Mouse (Mus musculus): ENCODE results near the gene Gm20521. TPM values are rescaled to one million over a fixed set of nuclear protein-coding genes. Genes with fewer than 3 reads are reported as not detected.

The Gm20521 gene
- polyA plus RNA-seq, 1 experiment from 2014 or later, result not detected

GRCm38 (mm10) chr14:54864313-54865036, 18.8 kb upstream of the Gm20521 start:
- H3K27ac ChIP-seq (replicated peaks; ENCODE audit: low read depth, low read length), result no peak overlapping the region
- ATAC-seq (replicated peaks; ENCODE audit: insufficient number of reproducible peaks, low FRiP score, low TSS enrichment, low read depth), result no peak; the same call in 1 of the 2 replicates

DNA sequence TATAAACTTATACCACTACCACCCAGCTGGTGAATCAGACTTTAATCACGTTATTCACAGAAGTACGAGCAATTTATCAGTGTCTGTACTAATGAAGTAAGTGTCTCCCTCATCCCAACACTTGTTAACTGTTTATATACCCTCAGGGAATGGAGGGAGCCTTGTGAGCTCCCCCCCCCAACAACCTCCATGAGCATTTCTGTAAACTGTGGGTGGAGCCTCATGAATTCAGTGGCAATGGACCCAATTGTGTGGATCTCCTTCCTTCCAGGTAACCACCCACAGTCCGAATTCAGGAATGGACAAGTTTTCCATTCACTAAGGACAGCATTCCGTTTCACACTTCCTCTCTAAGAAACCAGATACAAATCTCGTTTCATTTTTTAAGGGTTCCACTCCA, 17.6 kb upstream of the Gm20521 start:
- no peak overlapping the region for H3K27ac ChIP-seq (replicated peaks; ENCODE audit: low read depth, low read length)
- 88% methylated on average over 5 of the region's 5 CpGs for whole genome bisulfite sequencing
- no peak for DNase-seq (ENCODE audit: low spot score)

More at GRCm38 (mm10) chr14:54864313-54865036, 18.8 kb upstream of the Gm20521 start:
- peak overlapping the region; percentile 61 for H3K4me2 ChIP-seq (ENCODE audit: low read depth, low read length)
- no peak for DNase-seq (ENCODE audit: low spot score)
- no peaks in the 10 kb centered on the region for H3K9me3 ChIP-seq (replicated peaks; ENCODE audit: control insufficient read depth, low read length)
- no peaks in the 10 kb centered on the region for H3K4me1 ChIP-seq (ENCODE audit: control insufficient read depth, insufficient read depth, low read length)
- no peaks in the 10 kb centered on the region for H3K27me3 ChIP-seq (ENCODE audit: control insufficient read depth, insufficient read depth, low read length)
- peak overlapping the region; percentile 93 for H3K9ac ChIP-seq (replicated peaks; ENCODE audit: low read length)
- H3K36me3 ChIP-seq (replicated peaks; ENCODE audit: control insufficient read depth, insufficient read depth, low read depth, low read length), result no peaks in the 10 kb centered on the region
- WGBS, result 16% methylated on average over 21 of the region's 21 CpGs
- peak overlapping the region; percentile 81 for H3K4me3 ChIP-seq (ENCODE audit: low read depth, low read length)

DNA sequence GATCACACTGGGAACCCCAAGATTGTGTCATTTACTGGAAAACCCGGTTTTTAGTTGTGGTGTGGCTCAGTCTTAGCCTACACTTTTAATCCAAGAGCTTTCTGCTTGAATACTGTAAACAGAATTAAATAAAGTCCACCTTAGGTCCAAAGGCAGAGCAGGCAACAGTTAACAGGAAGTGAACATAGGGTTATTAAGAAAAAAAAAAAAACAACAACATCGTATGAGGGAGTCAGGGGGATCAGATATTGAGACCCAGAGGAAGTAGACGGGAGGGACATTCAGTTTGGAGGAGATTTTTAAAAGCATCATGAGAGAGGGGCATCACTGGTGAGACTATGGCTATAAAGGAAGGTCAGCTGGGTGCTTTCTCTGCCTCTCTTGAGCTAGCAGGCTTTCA, 17.0 kb upstream of the Gm20521 start:
- WGBS, result 50% methylated on average over 3 of the region's 3 CpGs
- H3K9ac ChIP-seq (replicated peaks; ENCODE audit: low read length), result no peak overlapping the region
- H3K27me3 ChIP-seq (ENCODE audit: control insufficient read depth, insufficient read depth, low read length), result no peaks in the 10 kb centered on the region
- no peak overlapping the region for H3K4me2 ChIP-seq (ENCODE audit: low read depth, low read length)
- no peak for DNase-seq (ENCODE audit: low spot score)
- H3K4me3 ChIP-seq (ENCODE audit: low read depth, low read length), result no peak overlapping the region
- H3K4me1 ChIP-seq (ENCODE audit: control insufficient read depth, insufficient read depth, low read length), result no peaks in the 10 kb centered on the region
- no peak for ATAC-seq (replicated peaks; ENCODE audit: insufficient number of reproducible peaks, low FRiP score, low TSS enrichment, low read depth)
- no peaks in the 10 kb centered on the region for H3K9me3 ChIP-seq (replicated peaks; ENCODE audit: control insufficient read depth, low read length)
- no peak overlapping the region for H3K27ac ChIP-seq (replicated peaks; ENCODE audit: low read depth, low read length)
- no peaks in the 10 kb centered on the region for H3K36me3 ChIP-seq (replicated peaks; ENCODE audit: control insufficient read depth, insufficient read depth, low read depth, low read length)

More for the DNA sequence above, 17.6 kb upstream of the Gm20521 start:
- H3K4me3 ChIP-seq (ENCODE audit: low read depth, low read length), result no peak overlapping the region
- no peak overlapping the region for H3K9ac ChIP-seq (replicated peaks; ENCODE audit: low read length)
- no peak for ATAC-seq (replicated peaks; ENCODE audit: insufficient number of reproducible peaks, low FRiP score, low TSS enrichment, low read depth)
- H3K36me3 ChIP-seq (replicated peaks; ENCODE audit: control insufficient read depth, insufficient read depth, low read depth, low read length), result no peaks in the 10 kb centered on the region
- H3K4me1 ChIP-seq (ENCODE audit: control insufficient read depth, insufficient read depth, low read length), result no peaks in the 10 kb centered on the region
- H3K9me3 ChIP-seq (replicated peaks; ENCODE audit: control insufficient read depth, low read length), result no peaks in the 10 kb centered on the region
- H3K4me2 ChIP-seq (ENCODE audit: low read depth, low read length), result no peak overlapping the region
- H3K27me3 ChIP-seq (ENCODE audit: control insufficient read depth, insufficient read depth, low read length), result no peaks in the 10 kb centered on the region

DNA sequence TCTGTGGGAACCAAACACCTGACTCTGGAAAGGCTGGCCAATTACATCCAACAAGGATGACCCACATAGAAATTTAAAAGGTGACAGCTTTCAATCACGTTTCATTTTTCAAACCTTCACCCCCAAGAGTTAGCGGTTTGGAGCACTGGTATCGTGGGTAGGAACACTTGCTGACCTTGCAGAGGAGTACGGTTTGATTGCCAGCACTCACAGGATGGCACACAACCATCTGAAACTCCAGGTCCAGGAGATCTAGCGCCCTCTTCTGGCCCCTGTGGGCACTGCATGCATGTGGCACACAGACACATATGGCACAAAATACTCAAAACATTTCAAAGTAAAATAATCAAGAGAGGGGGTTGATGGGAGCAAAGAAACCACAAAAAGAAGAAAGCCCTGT, 16.3 kb upstream of the Gm20521 start:
- 54% methylated on average over 5 of the region's 5 CpGs for WGBS
- H3K27me3 ChIP-seq (ENCODE audit: control insufficient read depth, insufficient read depth, low read length), result no peaks in the 10 kb centered on the region
- no peak for ATAC-seq (replicated peaks; ENCODE audit: insufficient number of reproducible peaks, low FRiP score, low TSS enrichment, low read depth)
- H3K36me3 ChIP-seq (replicated peaks; ENCODE audit: control insufficient read depth, insufficient read depth, low read depth, low read length), result no peaks in the 10 kb centered on the region
- H3K9me3 ChIP-seq (replicated peaks; ENCODE audit: control insufficient read depth, low read length), result no peaks in the 10 kb centered on the region
- no peak overlapping the region for H3K27ac ChIP-seq (replicated peaks; ENCODE audit: low read depth, low read length)
- H3K9ac ChIP-seq (replicated peaks; ENCODE audit: low read length), result no peak overlapping the region
- no peaks in the 10 kb centered on the region for H3K4me1 ChIP-seq (ENCODE audit: control insufficient read depth, insufficient read depth, low read length)
- no peak for DNase-seq (ENCODE audit: low spot score)
- H3K4me3 ChIP-seq (ENCODE audit: low read depth, low read length), result no peak overlapping the region
- no peak overlapping the region for H3K4me2 ChIP-seq (ENCODE audit: low read depth, low read length)

DNA sequence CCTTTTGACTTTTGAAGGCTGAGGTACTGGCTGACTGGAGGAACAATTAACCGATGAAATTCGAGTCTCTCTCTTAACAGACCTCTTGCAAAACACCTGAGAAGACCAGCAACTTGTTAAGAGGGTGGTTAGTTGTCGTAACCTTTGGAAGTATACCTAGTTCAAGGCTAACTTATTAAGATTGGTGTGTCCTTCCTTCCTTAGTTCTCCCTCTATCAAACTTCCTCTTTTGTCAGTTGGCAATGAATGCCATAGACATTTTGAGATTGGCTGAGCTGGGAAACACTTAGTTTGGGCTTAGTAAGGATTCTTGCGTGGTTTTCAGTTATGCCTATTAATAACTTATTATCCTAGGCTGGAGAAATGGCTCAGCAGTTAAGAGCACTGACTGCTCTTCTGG, 15.2 kb upstream of the Gm20521 start:
- Histone ChIP-seq H3K4me3 (ENCODE audit: low read depth, low read length) (no peak overlapping the region), H3K9ac (replicated peaks; ENCODE audit: low read length) (no peak overlapping the region), H3K9me3 (replicated peaks; ENCODE audit: control insufficient read depth, low read length) (no peaks in the 10 kb centered on the region), H3K4me2 (ENCODE audit: low read depth, low read length) (no peak overlapping the region), H3K36me3 (replicated peaks; ENCODE audit: control insufficient read depth, insufficient read depth, low read depth, low read length) (no peaks in the 10 kb centered on the region), H3K27me3 (ENCODE audit: control insufficient read depth, insufficient read depth, low read length) (no peaks in the 10 kb centered on the region), H3K4me1 (ENCODE audit: control insufficient read depth, insufficient read depth, low read length) (no peaks in the 10 kb centered on the region), H3K27ac (replicated peaks; ENCODE audit: low read depth, low read length) (no peak overlapping the region)
- no peak for DNase-seq (ENCODE audit: low spot score)
- WGBS, result 86% methylated on average over 4 of the region's 4 CpGs
- ATAC-seq (replicated peaks; ENCODE audit: insufficient number of reproducible peaks, low FRiP score, low TSS enrichment, low read depth), result no peak

- H3K27me3 ChIP-seq (ENCODE audit: control insufficient read depth, insufficient read depth, low read length), result no peaks in the 10 kb centered on the region
- ATAC-seq (replicated peaks; ENCODE audit: insufficient number of reproducible peaks, low FRiP score, low TSS enrichment, low read depth), result no peak
- H3K9me3 ChIP-seq (replicated peaks; ENCODE audit: control insufficient read depth, low read length), result no peaks in the 10 kb centered on the region
- no peak within 1 kb of the TSS for H3K4me3 ChIP-seq (ENCODE audit: low read depth, low read length)
- no peaks in the 10 kb centered on the region for H3K4me1 ChIP-seq (ENCODE audit: control insufficient read depth, insufficient read depth, low read length)
- WGBS, result 84% methylated on average over 5 of the region's 5 CpGs
- no peak within 1 kb of the TSS for H3K4me2 ChIP-seq (ENCODE audit: low read depth, low read length)
- no peak for DNase-seq (ENCODE audit: low spot score)
- no peak within 1 kb of the TSS for H3K9ac ChIP-seq (replicated peaks; ENCODE audit: low read length)
- no peak within 1 kb of the TSS for H3K27ac ChIP-seq (replicated peaks; ENCODE audit: low read depth, low read length)
- H3K36me3 ChIP-seq (replicated peaks; ENCODE audit: control insufficient read depth, insufficient read depth, low read depth, low read length), result no peaks in the 10 kb centered on the region
Observed at GRCm38 (mm10) chr14:54870861-54871260, 12.4 kb upstream of the Gm20521 start, which contains the start of gene Homez. Homez (minus strand) TSS chr14:54870961.

DNA sequence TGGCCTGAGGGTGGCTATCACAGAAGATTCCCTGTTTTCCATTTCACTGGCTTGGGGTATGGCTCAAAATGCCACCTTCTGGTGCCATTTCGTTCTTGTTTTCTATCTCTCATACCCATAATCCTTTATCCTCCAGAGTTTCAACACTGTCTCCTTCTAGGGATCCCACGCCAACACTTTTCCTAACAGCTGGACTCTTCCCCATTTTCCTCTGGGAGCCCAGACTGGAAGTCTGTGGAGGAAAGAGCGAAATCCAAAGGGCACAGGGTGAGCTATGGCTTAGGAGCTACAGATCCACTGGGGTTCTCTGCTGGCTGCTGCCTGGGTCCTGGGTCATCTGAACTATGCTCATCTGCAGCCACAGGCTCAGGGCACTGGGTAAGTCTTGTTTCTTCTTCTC, 9.1 kb upstream of the Gm20521 start:
- H3K4me2 ChIP-seq (ENCODE audit: low read depth, low read length), result no peak overlapping the region; the same call in 1 of the 2 replicates
- H3K9ac ChIP-seq (replicated peaks; ENCODE audit: low read length), result no peak overlapping the region
- H3K9me3 ChIP-seq (replicated peaks; ENCODE audit: control insufficient read depth, low read length), result no peaks in the 10 kb centered on the region
- H3K4me1 ChIP-seq (ENCODE audit: control insufficient read depth, insufficient read depth, low read length), result peaks cover 4% of the 10 kb centered on the region; the same call in 1 of the 2 replicates
- H3K4me3 ChIP-seq (ENCODE audit: low read depth, low read length), result no peak overlapping the region
- peaks cover 8% of the 10 kb centered on the region for H3K27me3 ChIP-seq (ENCODE audit: control insufficient read depth, insufficient read depth, low read length)
- DNase-seq (ENCODE audit: low spot score) (no peak), ATAC-seq (replicated peaks; ENCODE audit: insufficient number of reproducible peaks, low FRiP score, low TSS enrichment, low read depth) (no peak)
- WGBS, result 79% methylated on average over 3 of the region's 3 CpGs
- no peak overlapping the region for H3K27ac ChIP-seq (replicated peaks; ENCODE audit: low read depth, low read length)
- H3K36me3 ChIP-seq (replicated peaks; ENCODE audit: control insufficient read depth, insufficient read depth, low read depth, low read length), result no peaks in the 10 kb centered on the region

DNA sequence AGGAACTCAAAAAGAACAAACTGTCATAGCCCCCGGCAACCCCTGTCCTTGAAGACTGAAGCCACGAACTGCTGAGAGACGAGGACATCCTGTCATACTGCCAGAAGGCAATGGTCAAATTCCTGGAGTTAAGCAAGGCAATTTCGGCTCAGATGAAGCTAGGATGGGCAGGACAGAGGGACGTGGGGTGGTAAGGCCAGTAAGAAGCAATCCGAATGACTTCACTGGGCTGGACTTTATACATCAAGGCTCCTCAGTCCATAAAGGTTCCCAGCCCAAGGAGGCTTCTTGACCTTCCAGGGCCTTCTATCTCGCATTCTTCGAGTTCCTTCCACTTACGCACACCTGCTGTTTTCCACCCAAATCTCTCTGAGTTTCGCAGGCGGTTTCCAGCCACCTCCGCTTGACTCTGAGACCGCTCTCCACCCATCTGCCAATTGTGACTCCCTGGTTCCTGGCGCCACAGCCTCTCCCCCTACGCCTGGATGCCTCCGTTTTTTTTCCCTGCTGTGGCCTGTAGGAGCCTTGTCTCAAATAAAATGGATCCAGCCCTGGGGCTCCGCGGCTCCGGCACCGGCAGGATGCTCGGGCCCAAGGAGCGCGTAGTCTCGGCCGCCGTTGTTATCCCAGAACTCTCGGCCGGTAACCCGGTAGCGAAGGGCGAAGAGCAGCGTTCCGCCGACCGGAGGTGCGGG, 7.2 kb upstream of the Gm20521 start:
- Histone ChIP-seq H3K9me3 (replicated peaks; ENCODE audit: control insufficient read depth, low read length) (no peaks in the 10 kb centered on the region), H3K36me3 (replicated peaks; ENCODE audit: control insufficient read depth, insufficient read depth, low read depth, low read length) (no peaks in the 10 kb centered on the region), H3K9ac (replicated peaks; ENCODE audit: low read length) (peak overlapping the region; percentile 78), H3K27me3 (ENCODE audit: control insufficient read depth, insufficient read depth, low read length) (peaks cover 8% of the 10 kb centered on the region), H3K4me3 (ENCODE audit: low read depth, low read length) (peak overlapping the region; percentile 68), H3K27ac (replicated peaks; ENCODE audit: low read depth, low read length) (0 out of 2 replicates have a peak overlapping the region, but pooled peaks have one; percentile 16), H3K4me2 (ENCODE audit: low read depth, low read length) (peak overlapping the region; percentile 100), H3K4me1 (ENCODE audit: control insufficient read depth, insufficient read depth, low read length) (peaks cover 4% of the 10 kb centered on the region; the same call in 1 of the 2 replicates)
- 2% methylated on average over 36 of the region's 36 CpGs for WGBS
- peak; percentile 55 for ATAC-seq (replicated peaks; ENCODE audit: insufficient number of reproducible peaks, low FRiP score, low TSS enrichment, low read depth)
- DNase-seq (ENCODE audit: low spot score), result peak; percentile 64

Measured in embryonic facial prominence, embryonic 11.5 days (tissue).